Mouse (Mus musculus): ENCODE data around the gene Klhl30. TPM values are rescaled to one million over a fixed set of nuclear protein-coding genes. Genes with fewer than 3 reads are reported as not detected.

Gene Klhl30
- polyA plus RNA-seq, 1 experiment from 2014 or later, result 0.55 TPM

GRCm38 (mm10) chr1:91332102-91332501, 18.7 kb upstream of the Klhl30 start:
- Histone ChIP-seq H3K27me3 (replicated peaks) (no peaks in the 10 kb centered on the region), H3K27ac (no peak overlapping the region), H3K4me1 (no peaks in the 10 kb centered on the region), H3K9ac (no peak overlapping the region), H3K36me3 (no peaks in the 10 kb centered on the region), H3K9me3 (no peaks in the 10 kb centered on the region), H3K4me3 (replicated peaks) (no peak overlapping the region), H3K4me2 (no peak overlapping the region)
- 45% methylated on average over 4 of the region's 4 CpGs for WGBS
- ATAC-seq (ENCODE audit: insufficient read depth, low FRiP score, low read depth), result no peak

GRCm38 (mm10) chr1:91333582-91333981, 17.2 kb upstream of the Klhl30 start:
- Histone ChIP-seq H3K9me3 (no peaks in the 10 kb centered on the region), H3K27ac (no peak overlapping the region), H3K36me3 (no peaks in the 10 kb centered on the region), H3K4me2 (no peak overlapping the region), H3K4me3 (replicated peaks) (no peak overlapping the region), H3K9ac (no peak overlapping the region), H3K27me3 (replicated peaks) (0 out of 2 replicates have a peak, but pooled peaks cover 4% of the 10 kb centered on the region), H3K4me1 (no peaks in the 10 kb centered on the region)
- no peak for ATAC-seq (ENCODE audit: insufficient read depth, low FRiP score, low read depth)

- H3K36me3 ChIP-seq, result no peaks in the 10 kb centered on the region
- 0 out of 2 replicates have a peak, but pooled peaks cover 4% of the 10 kb centered on the region for H3K27me3 ChIP-seq (replicated peaks)
- H3K4me2 ChIP-seq, result no peak overlapping the region
- 84% methylated on average over 7 of the region's 7 CpGs for WGBS
- no peak overlapping the region for H3K9ac ChIP-seq
- H3K4me1 ChIP-seq, result no peaks in the 10 kb centered on the region
- no peak overlapping the region for H3K27ac ChIP-seq
- H3K4me3 ChIP-seq (replicated peaks), result no peak overlapping the region
- no peak for ATAC-seq (ENCODE audit: insufficient read depth, low FRiP score, low read depth)
- no peaks in the 10 kb centered on the region for H3K9me3 ChIP-seq
Measured at GRCm38 (mm10) chr1:91337355-91337754, 13.5 kb upstream of the Klhl30 start.

GRCm38 (mm10) chr1:91344001-91344400, 6.8 kb upstream of the Klhl30 start:
- Histone ChIP-seq H3K4me2 (no peak overlapping the region), H3K4me1 (peaks cover 11% of the 10 kb centered on the region), H3K9ac (no peak overlapping the region), H3K27ac (no peak overlapping the region), H3K9me3 (no peaks in the 10 kb centered on the region), H3K27me3 (replicated peaks) (peaks cover 44% of the 10 kb centered on the region), H3K36me3 (no peaks in the 10 kb centered on the region), H3K4me3 (replicated peaks) (no peak overlapping the region)
- WGBS, result 85% methylated on average over 3 of the region's 3 CpGs
- no peak for ATAC-seq (ENCODE audit: insufficient read depth, low FRiP score, low read depth)

GRCm38 (mm10) chr1:91344921-91345685, 5.7 kb upstream of the Klhl30 start:
- Histone ChIP-seq H3K9me3 (no peaks in the 10 kb centered on the region), H3K9ac (no peak overlapping the region), H3K4me2 (peak overlapping the region; percentile 53), H3K27ac (no peak overlapping the region), H3K27me3 (replicated peaks) (peaks cover 44% of the 10 kb centered on the region), H3K4me3 (replicated peaks) (peak overlapping the region; percentile 23), H3K36me3 (no peaks in the 10 kb centered on the region), H3K4me1 (peaks cover 11% of the 10 kb centered on the region)
- 3% methylated on average over 68 of the region's 68 CpGs for WGBS
- peak; percentile 17; the same call in 1 of the 2 replicates for ATAC-seq (ENCODE audit: insufficient read depth, low FRiP score, low read depth)

- peak; percentile 54; the same call in 1 of the 2 replicates for ATAC-seq (ENCODE audit: insufficient read depth, low FRiP score, low read depth)
- peaks cover 44% of the 10 kb centered on the region for H3K27me3 ChIP-seq (replicated peaks)
- peaks cover 11% of the 10 kb centered on the region for H3K4me1 ChIP-seq
- no peaks in the 10 kb centered on the region for H3K36me3 ChIP-seq
- 34% methylated on average over 3 of the region's 3 CpGs for WGBS
- H3K4me3 ChIP-seq (replicated peaks), result no peak overlapping the region
- H3K4me2 ChIP-seq, result no peak overlapping the region
- no peaks in the 10 kb centered on the region for H3K9me3 ChIP-seq
- H3K27ac ChIP-seq, result no peak overlapping the region
- no peak overlapping the region for H3K9ac ChIP-seq
Measured at GRCm38 (mm10) chr1:91346892-91347291, 3.9 kb upstream of the Klhl30 start.

- ATAC-seq (ENCODE audit: insufficient read depth, low FRiP score, low read depth), result no peak
- 73% methylated on average over 3 of the region's 3 CpGs for WGBS
- H3K9me3 ChIP-seq, result no peaks in the 10 kb centered on the region
- no peak overlapping the region for H3K9ac ChIP-seq
- H3K27me3 ChIP-seq (replicated peaks), result peaks cover 6% of the 10 kb centered on the region
- no peak overlapping the region for H3K27ac ChIP-seq
- no peak overlapping the region for H3K4me2 ChIP-seq
- no peak overlapping the region for H3K4me3 ChIP-seq (replicated peaks)
- no peaks in the 10 kb centered on the region for H3K36me3 ChIP-seq
- no peaks in the 10 kb centered on the region for H3K4me1 ChIP-seq
Measured at GRCm38 (mm10) chr1:91351249-91351648, 433 bp downstream of the Klhl30 start.

- ATAC-seq (ENCODE audit: insufficient read depth, low FRiP score, low read depth), result no peak
- WGBS, result 84% methylated on average over 2 of the region's 2 CpGs
- Histone ChIP-seq H3K4me2 (no peak overlapping the region), H3K27ac (no peak overlapping the region), H3K9me3 (no peaks in the 10 kb centered on the region), H3K36me3 (no peaks in the 10 kb centered on the region), H3K9ac (no peak overlapping the region), H3K4me3 (replicated peaks) (no peak overlapping the region), H3K27me3 (replicated peaks) (no peaks in the 10 kb centered on the region), H3K4me1 (no peaks in the 10 kb centered on the region)
Measured at GRCm38 (mm10) chr1:91352277-91352676, 1.5 kb downstream of the Klhl30 start.

GRCm38 (mm10) chr1:91356105-91356504, 5.3 kb downstream of the Klhl30 start:
- no peak for ATAC-seq (ENCODE audit: insufficient read depth, low FRiP score, low read depth)
- H3K36me3 ChIP-seq, result no peaks in the 10 kb centered on the region
- no peaks in the 10 kb centered on the region for H3K4me1 ChIP-seq
- WGBS, result 76% methylated on average over 11 of the region's 11 CpGs
- no peak overlapping the region for H3K9ac ChIP-seq
- no peak overlapping the region for H3K4me2 ChIP-seq
- H3K9me3 ChIP-seq, result no peaks in the 10 kb centered on the region
- H3K4me3 ChIP-seq (replicated peaks), result no peak overlapping the region
- no peaks in the 10 kb centered on the region for H3K27me3 ChIP-seq (replicated peaks)
- no peak overlapping the region for H3K27ac ChIP-seq

GRCm38 (mm10) chr1:91362113-91362512, 11.3 kb downstream of the Klhl30 start:
- ATAC-seq (ENCODE audit: insufficient read depth, low FRiP score, low read depth), result no peak
- Histone ChIP-seq H3K4me3 (replicated peaks) (no peak overlapping the region), H3K27ac (no peak overlapping the region), H3K4me2 (no peak overlapping the region), H3K4me1 (peaks cover 6% of the 10 kb centered on the region; the same call in 1 of the 2 replicates), H3K9me3 (no peaks in the 10 kb centered on the region), H3K27me3 (replicated peaks) (no peaks in the 10 kb centered on the region), H3K36me3 (no peaks in the 10 kb centered on the region), H3K9ac (no peak overlapping the region)
- WGBS, result 75% methylated on average over 5 of the region's 5 CpGs

GRCm38 (mm10) chr1:91364822-91365644, 14.2 kb downstream of the Klhl30 start:
- H3K36me3 ChIP-seq, result peaks cover 5% of the 10 kb centered on the region; the same call in 1 of the 2 replicates

GRCm38 (mm10) chr1:91365816-91366214, 15.0 kb downstream of the Klhl30 start:
- WGBS, result 28% methylated on average over 8 of the region's 8 CpGs
- peaks cover 6% of the 10 kb centered on the region; the same call in 1 of the 2 replicates for H3K4me1 ChIP-seq
- H3K4me3 ChIP-seq (replicated peaks), result peak overlapping the region; percentile 48
- H3K36me3 ChIP-seq, result peaks cover 7% of the 10 kb centered on the region; the same call in 1 of the 2 replicates
- H3K9me3 ChIP-seq, result no peaks in the 10 kb centered on the region
- H3K4me2 ChIP-seq, result peak overlapping the region; percentile 92
- no peaks in the 10 kb centered on the region for H3K27me3 ChIP-seq (replicated peaks)
- H3K27ac ChIP-seq, result no peak overlapping the region
- ATAC-seq (ENCODE audit: insufficient read depth, low FRiP score, low read depth), result no peak
- H3K9ac ChIP-seq, result 0 out of 2 replicates have a peak overlapping the region, but pooled peaks have one; percentile 45

More at GRCm38 (mm10) chr1:91364822-91365644, 14.2 kb downstream of the Klhl30 start:
- Histone ChIP-seq H3K27me3 (replicated peaks) (no peaks in the 10 kb centered on the region), H3K4me1 (peaks cover 6% of the 10 kb centered on the region; the same call in 1 of the 2 replicates), H3K4me2 (no peak overlapping the region), H3K4me3 (replicated peaks) (no peak overlapping the region), H3K9ac (no peak overlapping the region), H3K27ac (no peak overlapping the region), H3K9me3 (no peaks in the 10 kb centered on the region)
- 92% methylated on average over 16 of the region's 16 CpGs for WGBS
- ATAC-seq (ENCODE audit: insufficient read depth, low FRiP score, low read depth), result no peak
